Mouse (Mus musculus) limb, embryonic 12.5 days (tissue): ENCODE measurements around the gene Tlx3. TPM values are rescaled to one million over a fixed set of nuclear protein-coding genes. Genes with fewer than 3 reads are reported as not detected.

Source experiments
- ATAC-seq: fragments of 200-750 bp; cut with Nextera tagmentation; 2 replicates; pipeline ENCODE4 v1.8.0; 2017; ENCODE audit warnings: low read depth, moderate TSS enrichment; ENCODE audit not compliant: insufficient number of reproducible peaks, insufficient read depth, low FRiP score, low TSS enrichment
- H3K27ac ChIP-seq: fragments of 300-500 bp; sonication (generic); 2 replicates; pipeline ENCODE4 v1.5.1; 2016; ENCODE audit warnings: mild to moderate bottlenecking, moderate library complexity
- H3K27me3 ChIP-seq: fragments of 300-500 bp; sonication (generic); 2 replicates; pipeline ENCODE4 v1.6.1; 2016; ENCODE audit warnings: mild to moderate bottlenecking, moderate library complexity
- H3K36me3 ChIP-seq: fragments of 300-500 bp; sonication (generic); 2 replicates; pipeline ENCODE4 v1.6.1; 2016; ENCODE audit warnings: mild to moderate bottlenecking, moderate library complexity
- H3K4me1 ChIP-seq: fragments of 300-500 bp; sonication (generic); replicated peaks from 2 replicates; pipeline ENCODE4 v1.6.1; 2016
- H3K4me2 ChIP-seq: fragments of 300-500 bp; sonication (generic); 2 replicates; pipeline ENCODE4 v1.6.1; 2016; ENCODE audit warnings: mild to moderate bottlenecking, moderate library complexity
- H3K4me3 ChIP-seq: fragments of 300-500 bp; sonication (generic); replicated peaks from 2 replicates; pipeline ENCODE4 v1.5.1; 2016; ENCODE audit warnings: mild to moderate bottlenecking
- H3K9ac ChIP-seq: fragments of 300-500 bp; sonication (generic); replicated peaks from 2 replicates; pipeline ENCODE4 v1.6.1; 2016; ENCODE audit warnings: mild to moderate bottlenecking, moderate library complexity
- H3K9me3 ChIP-seq: fragments of 300-500 bp; sonication (generic); 2 replicates; pipeline ENCODE4 v1.6.1; 2016; ENCODE audit warnings: mild to moderate bottlenecking, moderate library complexity
- WGBS: fragments of 180-500 bp; shearing (Covaris S2); methylation state at CpG from one replicate; pipeline ENCODE4 v1.1.7; 2016; 5-methylcytosine and 5-hydroxymethylcytosine counted together
- polyA plus RNA-seq: library from polyadenylated mRNA; unstranded; fragments of >200 nt; fragmentation: Nextera tagmentation; extraction: Ambion mirVana; gene quantifications from 2 replicates; pipeline ENCODE4 v1.2.1, GENCODE M21; 2016

Tlx3 gene
- polyA plus RNA-seq, 1 experiment from 2014 or later, result 0.39 TPM

DNA sequence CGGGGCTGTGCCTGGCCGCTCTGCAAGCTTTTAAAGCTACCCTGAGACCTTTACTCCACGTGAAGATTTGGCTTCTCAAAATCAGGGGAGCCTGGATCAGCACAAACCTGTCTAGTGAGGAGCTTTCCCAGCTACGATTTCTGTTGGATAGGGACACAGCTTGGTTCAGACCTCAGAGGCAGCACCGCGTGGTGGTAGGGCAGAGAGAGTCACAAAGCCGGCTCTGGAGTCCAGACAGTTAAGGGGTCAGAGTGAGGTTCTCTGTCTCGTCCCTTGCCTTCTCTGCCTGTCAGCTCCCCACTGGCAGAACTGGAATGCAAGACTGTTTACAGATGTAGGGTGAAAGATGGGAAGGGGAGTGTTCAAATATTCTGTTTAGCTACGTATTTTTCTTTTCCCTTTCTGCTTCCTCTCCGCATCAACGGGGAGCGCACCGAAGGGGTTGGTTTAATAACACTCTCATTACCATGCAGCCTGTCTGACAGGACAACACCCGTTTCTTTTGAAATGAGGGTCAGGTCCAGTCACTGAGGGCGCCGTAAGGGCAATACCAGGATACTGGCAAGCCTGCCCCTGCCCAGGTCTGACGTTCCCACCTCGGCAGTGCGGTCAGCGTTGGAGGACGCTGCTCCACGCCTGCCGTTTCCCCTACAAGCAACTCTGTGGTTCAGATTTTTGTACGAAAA is 6.8 kb downstream of the Tlx3 start:
- peaks cover 90% of the 10 kb centered on the region for H3K27me3 ChIP-seq
- no peak overlapping the region for H3K9ac ChIP-seq
- no peak overlapping the region for H3K27ac ChIP-seq
- no peak overlapping the region for H3K4me3 ChIP-seq
- no peaks in the 10 kb centered on the region for H3K36me3 ChIP-seq
- 7% methylated on average over 24 of the region's 24 CpGs for WGBS
- ATAC-seq, result no peak
- peaks cover 33% of the 10 kb centered on the region for H3K4me1 ChIP-seq
- no peak overlapping the region; the same call in 1 of the 2 replicates for H3K4me2 ChIP-seq
- no peaks in the 10 kb centered on the region for H3K9me3 ChIP-seq

DNA sequence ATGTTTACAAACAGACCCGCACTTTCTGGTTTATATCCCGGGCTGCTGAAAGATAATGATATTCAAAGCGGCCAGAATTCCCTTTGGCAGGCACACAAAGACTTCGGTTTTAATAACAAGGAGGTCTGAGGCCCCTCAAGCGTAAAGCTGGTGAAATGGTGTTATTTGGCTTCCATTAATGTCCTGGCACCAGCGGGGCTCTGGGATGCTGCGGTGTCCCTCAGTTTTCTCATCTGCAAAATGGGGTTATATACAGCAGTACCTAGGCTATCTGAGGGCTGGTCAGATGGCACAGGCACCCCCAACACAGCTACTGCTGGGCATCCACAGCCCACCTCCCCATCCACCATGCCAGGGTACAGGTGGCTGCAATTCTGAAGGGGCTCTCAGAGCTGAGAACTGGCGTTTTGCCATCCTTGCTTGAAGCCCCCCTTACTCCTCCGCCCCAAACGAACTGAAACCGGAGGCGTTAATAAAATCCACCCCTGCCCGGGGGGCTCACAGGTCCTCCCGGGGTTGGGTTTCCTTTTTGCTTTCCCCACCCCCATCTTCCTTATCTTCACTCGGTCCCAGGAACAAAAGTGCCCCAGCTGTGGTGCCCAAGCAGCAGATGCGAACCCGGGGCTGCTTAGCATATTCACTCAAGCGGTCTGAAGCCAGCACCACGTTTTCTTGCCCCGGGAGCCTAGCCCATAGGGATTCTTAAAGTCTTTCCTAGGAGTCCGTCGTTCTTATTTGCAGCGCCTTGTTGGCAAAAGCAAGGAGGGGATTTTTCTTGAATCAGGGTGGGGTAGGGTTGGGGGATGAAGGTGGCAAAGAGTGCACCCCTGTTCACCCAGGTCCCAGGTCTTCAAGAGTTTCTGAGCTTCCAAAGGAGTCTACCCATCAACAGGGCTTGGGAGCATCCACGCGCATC is 7.6 kb downstream of the Tlx3 start:
- Histone ChIP-seq H3K27ac (no peak overlapping the region), H3K4me3 (no peak overlapping the region), H3K9me3 (no peaks in the 10 kb centered on the region), H3K9ac (no peak overlapping the region), H3K36me3 (no peaks in the 10 kb centered on the region), H3K27me3 (peaks cover 90% of the 10 kb centered on the region), H3K4me2 (no peak overlapping the region; the same call in 1 of the 2 replicates), H3K4me1 (peaks cover 25% of the 10 kb centered on the region)
- WGBS, result 3% methylated on average over 25 of the region's 25 CpGs
- no peak for ATAC-seq

- H3K27ac ChIP-seq, result no peak overlapping the region
- ATAC-seq, result no peak
- no peak overlapping the region for H3K4me3 ChIP-seq
- H3K36me3 ChIP-seq, result no peaks in the 10 kb centered on the region
- no peaks in the 10 kb centered on the region for H3K9me3 ChIP-seq
- 25% methylated on average over 7 of the region's 7 CpGs for WGBS
- peaks cover 90% of the 10 kb centered on the region for H3K27me3 ChIP-seq
- no peak overlapping the region for H3K4me2 ChIP-seq
- H3K4me1 ChIP-seq, result peaks cover 18% of the 10 kb centered on the region
- H3K9ac ChIP-seq, result no peak overlapping the region
Measured at GRCm38 (mm10) chr11:33195061-33195460, 8.3 kb downstream of the Tlx3 start.

DNA sequence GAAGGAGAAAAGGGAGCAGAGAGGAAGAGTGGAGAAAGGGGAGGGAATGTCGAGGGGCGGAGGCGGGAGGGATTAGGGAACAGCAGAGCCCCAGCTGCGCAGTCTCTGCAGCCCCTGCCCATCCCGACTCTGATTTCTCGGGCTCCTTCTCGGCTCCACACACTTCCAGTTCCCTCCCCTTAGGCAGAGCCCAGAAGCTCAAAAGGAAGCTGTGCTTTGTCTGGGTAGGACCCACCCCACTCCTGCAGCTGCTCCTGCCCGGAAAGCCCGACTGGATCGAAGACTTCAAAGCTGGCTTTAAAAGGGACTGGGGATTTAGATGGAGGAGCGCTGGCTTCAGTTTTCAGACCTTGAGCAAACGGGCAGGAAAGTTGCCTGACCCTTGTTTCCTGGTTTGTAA is 9.7 kb downstream of the Tlx3 start:
- peak; percentile 61; the same call in 1 of the 2 replicates for ATAC-seq
- Histone ChIP-seq H3K36me3 (no peaks in the 10 kb centered on the region), H3K9me3 (no peaks in the 10 kb centered on the region), H3K27me3 (peaks cover 79% of the 10 kb centered on the region), H3K9ac (no peak overlapping the region), H3K4me2 (peak overlapping the region; percentile 43), H3K27ac (no peak overlapping the region), H3K4me3 (peak overlapping the region; percentile 19), H3K4me1 (peaks cover 11% of the 10 kb centered on the region; the same call in 1 of the 2 replicates)
- 0% methylated on average over 11 of the region's 12 CpGs for WGBS

- no peaks in the 10 kb centered on the region for H3K36me3 ChIP-seq
- peaks cover 15% of the 10 kb centered on the region for H3K4me1 ChIP-seq
- no peaks in the 10 kb centered on the region for H3K9me3 ChIP-seq
- no peak for ATAC-seq
- WGBS, result 84% methylated on average over 3 of the region's 3 CpGs
- H3K27me3 ChIP-seq, result peaks cover 33% of the 10 kb centered on the region
- no peak overlapping the region for H3K4me2 ChIP-seq
- H3K27ac ChIP-seq, result no peak overlapping the region
- no peak overlapping the region for H3K4me3 ChIP-seq
- H3K9ac ChIP-seq, result no peak overlapping the region
Measured at GRCm38 (mm10) chr11:33181804-33182203, 21.6 kb downstream of the Tlx3 start.

GRCm38 (mm10) chr11:33180701-33181116 is 22.7 kb downstream of the Tlx3 start:
- Histone ChIP-seq H3K4me1 (peaks cover 15% of the 10 kb centered on the region), H3K27ac (no peak overlapping the region), H3K9me3 (no peaks in the 10 kb centered on the region), H3K27me3 (peaks cover 43% of the 10 kb centered on the region), H3K9ac (peak overlapping the region; percentile 50), H3K4me3 (peak overlapping the region; percentile 34), H3K4me2 (peak overlapping the region; percentile 70), H3K36me3 (no peaks in the 10 kb centered on the region)
- 1% methylated on average over 18 of the region's 18 CpGs for WGBS
- ATAC-seq, result no peak

DNA sequence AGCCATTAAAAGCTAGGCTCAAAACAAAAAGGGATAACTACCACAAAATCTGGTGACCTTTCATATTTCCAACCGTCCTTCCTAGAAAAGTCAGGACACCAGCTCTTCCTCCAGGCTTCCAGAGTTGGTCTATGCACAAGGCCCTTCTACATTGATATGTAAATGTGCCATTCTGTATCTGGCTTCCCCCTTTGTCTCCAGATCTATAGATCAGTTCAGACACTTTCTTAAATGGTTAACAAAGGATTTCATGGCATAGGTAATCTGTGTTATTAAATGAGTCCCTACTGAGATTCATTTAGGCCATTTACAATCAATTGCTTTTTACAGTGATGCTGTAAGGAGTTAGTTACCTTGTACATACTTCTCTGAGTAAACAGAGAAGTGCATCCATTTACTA is 23.6 kb downstream of the Tlx3 start:
- Histone ChIP-seq H3K9ac (no peak overlapping the region), H3K9me3 (no peaks in the 10 kb centered on the region), H3K36me3 (no peaks in the 10 kb centered on the region), H3K4me3 (no peak overlapping the region), H3K27ac (no peak overlapping the region), H3K4me2 (no peak overlapping the region), H3K27me3 (peaks cover 49% of the 10 kb centered on the region), H3K4me1 (peaks cover 15% of the 10 kb centered on the region)
- WGBS, result 69% methylated on average over 1 of the region's 1 CpGs
- ATAC-seq, result no peak

- ATAC-seq, result no peak
- H3K4me3 ChIP-seq, result no peak overlapping the region
- H3K4me2 ChIP-seq, result no peak overlapping the region
- 33% methylated on average over 20 of the region's 20 CpGs for WGBS
- H3K27me3 ChIP-seq, result peaks cover 47% of the 10 kb centered on the region
- H3K9ac ChIP-seq, result no peak overlapping the region
- no peaks in the 10 kb centered on the region for H3K9me3 ChIP-seq
- H3K4me1 ChIP-seq, result peaks cover 15% of the 10 kb centered on the region
- H3K27ac ChIP-seq, result no peak overlapping the region
- no peaks in the 10 kb centered on the region for H3K36me3 ChIP-seq
Measured at GRCm38 (mm10) chr11:33176525-33177245, 26.7 kb downstream of the Tlx3 start.

DNA sequence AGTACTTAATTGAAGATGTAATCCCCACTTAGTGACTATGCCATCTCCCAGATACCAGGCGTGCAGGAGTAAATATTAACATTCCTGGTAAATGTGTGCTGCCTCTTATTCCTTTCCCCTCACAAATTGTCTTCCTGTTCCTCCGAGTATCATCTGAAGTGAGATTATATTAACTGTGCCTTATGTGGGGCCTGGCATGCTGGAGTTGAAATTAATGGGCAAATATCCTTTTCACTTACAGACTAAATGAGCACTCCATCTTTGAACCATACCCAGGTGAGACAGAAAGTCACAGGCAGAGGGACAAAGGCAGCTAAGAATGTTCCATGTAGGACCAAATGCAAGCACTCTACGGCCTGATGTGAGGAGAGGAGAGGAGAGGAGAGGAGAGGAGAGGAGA is 27.6 kb downstream of the Tlx3 start:
- H3K9me3 ChIP-seq, result no peaks in the 10 kb centered on the region
- 65% methylated on average over 3 of the region's 3 CpGs for WGBS
- peaks cover 44% of the 10 kb centered on the region for H3K27me3 ChIP-seq
- H3K9ac ChIP-seq, result no peak overlapping the region
- no peak overlapping the region for H3K27ac ChIP-seq
- H3K4me1 ChIP-seq, result peaks cover 9% of the 10 kb centered on the region
- no peak overlapping the region for H3K4me3 ChIP-seq
- H3K4me2 ChIP-seq, result no peak overlapping the region
- H3K36me3 ChIP-seq, result no peaks in the 10 kb centered on the region
- no peak for ATAC-seq

DNA sequence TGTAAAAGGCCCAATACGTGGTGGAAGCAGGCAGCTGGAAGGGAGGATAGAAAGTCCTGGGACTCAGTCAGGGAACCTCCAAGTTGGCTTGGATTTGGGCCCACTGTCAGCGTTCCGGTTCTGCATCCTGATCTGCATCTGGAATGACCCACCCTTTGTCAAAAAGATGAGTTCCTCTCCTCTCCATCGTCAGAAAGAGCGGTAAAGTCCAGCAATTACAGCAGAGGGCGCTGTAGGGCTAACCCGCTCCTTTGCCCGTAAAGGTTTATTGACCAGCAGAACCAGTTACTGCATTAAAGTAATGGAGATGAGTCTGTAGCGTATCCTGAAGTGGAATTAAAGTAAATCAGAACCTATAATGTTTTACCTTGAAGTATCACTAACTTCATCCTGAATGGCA is 32.9 kb downstream of the Tlx3 start:
- H3K27ac ChIP-seq, result no peak overlapping the region
- ATAC-seq, result no peak

DNA sequence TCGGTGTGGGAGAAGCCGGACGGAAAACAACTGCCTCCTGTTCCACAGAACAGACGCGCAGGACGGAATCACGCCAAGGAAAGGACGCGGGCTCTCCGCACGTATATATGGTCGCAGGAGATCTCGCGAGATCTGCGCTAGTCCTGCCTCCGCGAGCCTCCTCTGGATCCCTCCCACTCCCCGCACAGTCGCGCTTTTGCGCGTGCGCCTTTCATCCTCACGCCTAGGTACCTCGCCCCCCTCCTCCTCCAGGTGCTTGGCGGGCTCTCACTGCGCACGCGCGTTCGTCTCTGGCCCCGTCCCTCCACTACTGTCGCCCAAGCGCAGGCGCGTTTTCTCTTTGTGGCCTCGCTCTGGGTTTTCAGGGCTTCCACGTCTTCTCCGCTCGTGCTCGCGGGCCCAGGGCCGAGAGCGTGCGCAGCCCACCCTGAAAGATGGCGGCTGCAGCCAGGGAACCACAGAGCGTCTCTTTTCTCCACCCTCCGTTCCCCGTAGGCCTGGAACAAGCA is 40.3 kb downstream of the Tlx3 start, which contains the start of gene Npm1:
TSS of gene Npm1 (minus strand) at position 209 of the 509 bp plus-strand sequence.
- Histone ChIP-seq H3K9me3 (no peaks in the 10 kb centered on the region), H3K36me3 (peaks cover 35% of the 10 kb centered on the region), H3K9ac (peak within 1 kb of the TSS; percentile 96), H3K27ac (peak within 1 kb of the TSS; percentile 98), H3K4me3 (peak within 1 kb of the TSS; percentile 95), H3K4me1 (peaks cover 15% of the 10 kb centered on the region), H3K4me2 (peak within 1 kb of the TSS; percentile 89), H3K27me3 (peaks cover 3% of the 10 kb centered on the region; the same call in 1 of the 2 replicates)
- peak; percentile 97 for ATAC-seq
- 3% methylated on average over 49 of the region's 49 CpGs for WGBS

More for the DNA sequence above, 32.9 kb downstream of the Tlx3 start:
- 11% methylated on average over 9 of the region's 9 CpGs for WGBS
- Histone ChIP-seq H3K27me3 (peaks cover 12% of the 10 kb centered on the region), H3K9me3 (no peaks in the 10 kb centered on the region), H3K36me3 (no peaks in the 10 kb centered on the region), H3K4me1 (no peaks in the 10 kb centered on the region), H3K4me2 (no peak overlapping the region), H3K4me3 (no peak overlapping the region), H3K9ac (no peak overlapping the region)
